Mouse (Mus musculus) lung, postnatal 0 days (tissue): ENCODE measurements around the gene Gm38431. TPM values are rescaled to one million over a fixed set of nuclear protein-coding genes. Genes with fewer than 3 reads are reported as not detected.

Experiments used
- ATAC-seq: fragments of 200-750 bp; cut with Nextera tagmentation; 2 replicates; pipeline ENCODE4 v1.8.0; 2017; ENCODE audit warnings: moderate library complexity
- DNase-seq: peaks from one replicate; pipeline ENCODE4 v3.0.0-alpha.2; 2016; ENCODE audit warnings: low spot score
- H3K27ac ChIP-seq: fragments of 300-500 bp; sonication (generic); 2 replicates; pipeline ENCODE4 v1.5.1; 2014; ENCODE audit warnings: antibody characterized with exemption, mild to moderate bottlenecking, low read length, mixed read lengths
- H3K27me3 ChIP-seq: fragments of 300-500 bp; sonication (generic); replicated peaks from 2 replicates; pipeline ENCODE4 v1.6.1; 2014; ENCODE audit warnings: low read length, mixed read lengths; ENCODE audit not compliant: insufficient read depth
- H3K36me3 ChIP-seq: fragments of 300-500 bp; sonication (generic); 2 replicates; pipeline ENCODE4 v1.6.1; 2014; ENCODE audit warnings: low read length, mixed read lengths; ENCODE audit not compliant: insufficient read depth
- H3K4me1 ChIP-seq: fragments of 300-500 bp; sonication (generic); 2 replicates; pipeline ENCODE4 v1.6.1; 2014; ENCODE audit warnings: antibody characterized with exemption, low read depth, low read length, mixed read lengths; ENCODE audit not compliant: insufficient read depth
- H3K4me2 ChIP-seq: fragments of 300-500 bp; sonication (generic); replicated peaks from 2 replicates; pipeline ENCODE4 v1.6.1; 2014; ENCODE audit warnings: low read depth, mild to moderate bottlenecking, low read length, moderate library complexity, mixed read lengths
- H3K4me3 ChIP-seq: fragments of 300-500 bp; sonication (generic); 2 replicates; pipeline ENCODE4 v1.5.1; 2014; ENCODE audit warnings: low read depth, low read length
- H3K9ac ChIP-seq: fragments of 300-500 bp; sonication (generic); replicated peaks from 2 replicates; pipeline ENCODE4 v1.6.1; 2014; ENCODE audit warnings: low read depth, mild to moderate bottlenecking
- H3K9me3 ChIP-seq: fragments of 300-500 bp; sonication (generic); 2 replicates; pipeline ENCODE4 v1.6.1; 2016; ENCODE audit warnings: low read length, mixed read lengths
- CTCF ChIP-seq: IDR thresholded peaks from 2 replicates; pipeline ENCODE4 v1.5.1; 2016; ENCODE audit warnings: antibody characterized with exemption, mild to moderate bottlenecking
- EP300 ChIP-seq: IDR thresholded peaks from 2 replicates; pipeline ENCODE4 v1.6.1; 2016; ENCODE audit warnings: antibody characterized with exemption, mild to moderate bottlenecking, control low read depth
- WGBS: fragments of 180-500 bp; shearing (Covaris S2); extraction: QIAGEN DNeasy Blood & Tissue Kit; methylation state at CpG from one replicate; pipeline ENCODE4 v1.1.7; 2014; 5-methylcytosine and 5-hydroxymethylcytosine counted together
- polyA plus RNA-seq: library from polyadenylated mRNA; unstranded; fragments of >200 nt; fragmentation: Nextera tagmentation; extraction: Ambion mirVana; gene quantifications from 2 replicates; pipeline ENCODE4 v1.2.1, GENCODE M21; 2015

Gm38431 gene
- polyA plus RNA-seq, 1 experiment from 2014 or later = 0.69 TPM

DNA sequence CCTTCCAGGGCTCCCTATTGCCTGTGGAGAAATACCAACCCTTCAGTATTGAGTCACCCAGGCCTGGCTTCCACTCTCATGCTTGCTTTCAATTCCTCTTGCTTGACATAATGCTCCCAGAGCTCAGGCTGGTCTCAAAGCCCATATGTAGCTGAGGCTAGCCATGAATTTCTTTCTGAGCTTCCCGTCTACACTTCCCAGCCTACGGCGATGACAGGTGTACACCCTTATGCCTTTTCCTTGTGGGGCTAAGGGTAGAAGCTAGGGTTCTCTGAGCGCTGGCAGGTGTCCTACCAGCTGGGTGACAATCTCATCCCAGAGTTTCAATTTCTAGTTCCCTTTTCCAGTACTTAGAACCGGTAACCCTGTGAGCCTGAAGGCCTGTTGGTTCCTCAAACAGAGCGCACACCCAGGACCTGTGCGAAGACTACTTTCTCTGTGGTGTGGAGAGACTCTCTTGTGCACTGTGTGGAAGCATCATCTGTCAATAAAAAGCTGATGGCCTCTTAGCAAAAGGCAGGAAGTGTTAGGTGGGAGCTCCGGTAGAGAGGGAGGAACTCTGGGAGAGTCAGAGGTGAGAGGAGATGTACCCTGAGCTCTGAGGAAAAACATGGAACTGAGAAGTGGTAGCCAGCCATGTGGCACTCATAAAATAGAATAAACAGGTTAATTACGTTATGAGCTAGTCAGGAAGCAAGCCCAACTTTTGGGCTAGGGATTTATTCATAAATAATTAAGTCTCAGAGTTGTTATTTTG, 33.9 kb upstream of the Gm38431 start:
- no peak overlapping the region for H3K4me2 ChIP-seq
- H3K27me3 ChIP-seq = no peaks in the 10 kb centered on the region
- H3K9me3 ChIP-seq = no peaks in the 10 kb centered on the region
- WGBS = 74% methylated on average over 9 of the region's 9 CpGs
- H3K27ac ChIP-seq = no peak overlapping the region
- peaks cover 11% of the 10 kb centered on the region; the same call in 1 of the 2 replicates for H3K36me3 ChIP-seq
- no peak overlapping the region for H3K4me3 ChIP-seq
- DNase-seq (no peak), ATAC-seq (no peak)
- H3K9ac ChIP-seq = no peak overlapping the region
- TF ChIP-seq EP300 (no peak), CTCF (no peak)
- no peaks in the 10 kb centered on the region for H3K4me1 ChIP-seq

DNA sequence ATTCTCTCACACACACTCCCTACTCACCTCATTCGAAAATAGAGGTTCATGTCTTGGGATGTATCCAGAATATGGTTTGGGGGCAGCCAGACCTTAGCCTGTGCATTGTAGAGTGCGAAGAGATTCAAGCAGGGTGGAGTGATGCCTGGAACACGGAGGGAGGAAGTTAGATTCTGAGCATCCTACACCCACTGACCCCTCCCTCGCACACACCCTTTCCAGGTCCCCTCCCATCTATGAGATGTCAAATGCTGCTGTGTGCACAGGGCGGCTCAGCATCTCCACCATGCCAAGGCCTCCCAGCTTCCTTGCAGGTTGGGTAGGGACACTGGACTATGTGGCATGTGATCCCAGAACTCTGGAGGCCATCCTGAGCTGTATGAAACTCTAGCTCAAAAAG, 33.0 kb upstream of the Gm38431 start:
- no peak for DNase-seq
- no peaks in the 10 kb centered on the region for H3K4me1 ChIP-seq
- no peaks in the 10 kb centered on the region for H3K9me3 ChIP-seq
- no peaks in the 10 kb centered on the region for H3K27me3 ChIP-seq
- no peak overlapping the region for H3K4me3 ChIP-seq
- H3K27ac ChIP-seq = no peak overlapping the region
- H3K36me3 ChIP-seq = peaks cover 11% of the 10 kb centered on the region; the same call in 1 of the 2 replicates
- H3K9ac ChIP-seq = no peak overlapping the region
- TF ChIP-seq EP300 (no peak), CTCF (no peak)
- no peak overlapping the region for H3K4me2 ChIP-seq
- ATAC-seq = no peak
- 79% methylated on average over 5 of the region's 5 CpGs for WGBS

DNA sequence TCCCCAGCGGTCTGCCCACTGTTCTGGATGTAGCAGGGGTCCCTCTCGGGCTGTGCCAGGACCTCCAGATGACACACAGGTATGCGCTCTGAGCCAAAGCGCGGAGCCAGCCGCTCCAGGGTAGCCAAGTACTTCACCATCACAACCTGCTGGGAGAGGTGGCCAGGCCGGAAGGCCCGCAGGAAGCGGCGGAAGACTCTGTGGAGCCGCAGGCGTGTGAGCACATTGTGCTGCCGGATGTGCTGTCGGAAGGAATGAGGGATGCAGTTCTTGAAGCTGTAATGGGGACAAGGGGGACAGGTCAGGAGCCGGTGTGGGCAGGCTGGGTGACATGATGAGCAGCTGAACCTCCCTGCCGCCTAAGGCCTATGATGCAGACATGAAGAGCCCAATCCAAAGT, 29.7 kb upstream of the Gm38431 start:
- DNase-seq (no peak), ATAC-seq (no peak)
- 0 out of 2 replicates have a peak, but pooled peaks cover 11% of the 10 kb centered on the region for H3K36me3 ChIP-seq
- H3K9ac ChIP-seq = no peak overlapping the region
- H3K9me3 ChIP-seq = no peaks in the 10 kb centered on the region
- no peak overlapping the region for H3K4me2 ChIP-seq
- TF ChIP-seq CTCF (no peak), EP300 (no peak)
- no peaks in the 10 kb centered on the region for H3K4me1 ChIP-seq
- 87% methylated on average over 16 of the region's 16 CpGs for WGBS
- no peak overlapping the region for H3K27ac ChIP-seq
- no peak overlapping the region for H3K4me3 ChIP-seq
- H3K27me3 ChIP-seq = no peaks in the 10 kb centered on the region

DNA sequence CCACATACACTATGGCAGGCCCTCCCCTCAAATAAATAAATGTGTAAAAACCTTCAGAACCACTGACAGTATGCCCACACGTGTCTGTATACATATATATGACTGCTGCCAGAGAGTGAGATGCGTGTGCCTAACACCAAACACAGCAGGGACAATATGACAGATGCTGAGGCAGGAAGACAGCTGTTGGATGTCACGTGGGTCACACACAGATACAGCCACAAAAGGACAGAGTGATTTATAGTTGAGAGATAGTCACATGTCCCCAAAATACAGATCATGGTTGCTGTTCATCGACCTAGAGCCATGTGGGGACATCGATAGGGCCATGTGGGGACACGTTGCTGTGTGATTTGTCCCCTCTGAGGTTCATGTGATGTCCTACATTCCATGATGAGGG, 25.3 kb upstream of the Gm38431 start:
- no peaks in the 10 kb centered on the region for H3K27me3 ChIP-seq
- H3K9ac ChIP-seq = no peak overlapping the region
- H3K4me3 ChIP-seq = no peak overlapping the region
- WGBS = 68% methylated on average over 6 of the region's 6 CpGs
- H3K4me2 ChIP-seq = no peak overlapping the region
- TF ChIP-seq EP300 = no peak
- TF ChIP-seq CTCF = no peak
- no peak overlapping the region for H3K27ac ChIP-seq
- ATAC-seq (no peak), DNase-seq (no peak)
- H3K4me1 ChIP-seq = no peaks in the 10 kb centered on the region
- peaks cover 10% of the 10 kb centered on the region for H3K36me3 ChIP-seq
- no peaks in the 10 kb centered on the region for H3K9me3 ChIP-seq

DNA sequence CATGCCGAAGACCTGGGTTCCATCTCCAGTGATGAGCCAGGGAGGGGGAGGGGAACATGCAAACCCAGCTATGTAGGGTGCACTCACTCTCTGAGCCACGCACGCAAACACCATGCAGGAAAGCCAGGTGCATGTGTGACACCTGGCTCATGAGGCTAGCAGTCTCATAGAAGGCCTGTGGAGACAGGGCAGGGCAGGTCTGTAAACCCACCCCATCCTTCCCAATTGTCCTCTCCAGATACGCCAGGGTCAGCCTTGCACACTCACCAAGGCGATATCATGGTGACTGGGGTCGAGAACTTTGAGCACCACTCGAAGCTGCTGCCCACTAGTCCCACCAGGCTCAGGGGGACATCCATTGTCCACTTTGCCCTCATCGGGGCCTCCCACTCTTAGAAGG, 23.3 kb upstream of the Gm38431 start:
- H3K4me3 ChIP-seq = no peak overlapping the region
- peaks cover 10% of the 10 kb centered on the region for H3K36me3 ChIP-seq
- H3K4me1 ChIP-seq = no peaks in the 10 kb centered on the region
- no peak overlapping the region for H3K9ac ChIP-seq
- WGBS = 87% methylated on average over 8 of the region's 8 CpGs
- ATAC-seq = no peak
- no peak overlapping the region for H3K4me2 ChIP-seq
- H3K9me3 ChIP-seq = no peaks in the 10 kb centered on the region
- no peak overlapping the region for H3K27ac ChIP-seq
- no peak for DNase-seq
- H3K27me3 ChIP-seq = no peaks in the 10 kb centered on the region
- no peak for TF ChIP-seq CTCF
- TF ChIP-seq EP300 = no peak

DNA sequence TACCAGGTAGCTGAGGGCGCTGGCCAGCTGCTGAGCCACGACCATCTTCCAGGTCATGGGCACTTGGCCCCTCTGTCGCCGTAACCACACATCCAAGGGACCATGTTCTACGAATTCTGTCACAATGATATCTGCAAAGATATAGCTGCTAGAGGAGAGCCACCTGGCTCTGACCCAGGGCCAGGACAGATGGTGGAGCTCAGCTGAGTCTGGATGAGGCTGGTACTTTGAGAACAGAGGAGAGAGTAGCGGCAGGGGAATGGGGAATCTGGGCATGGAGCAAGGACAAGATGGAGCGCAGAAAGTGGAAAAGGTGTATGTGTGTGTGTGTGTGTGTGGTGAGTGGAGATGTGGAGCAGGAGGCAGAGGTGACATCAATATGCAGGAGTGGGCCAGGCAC, 22.4 kb upstream of the Gm38431 start:
- H3K4me3 ChIP-seq = no peak overlapping the region
- 79% methylated on average over 7 of the region's 7 CpGs for WGBS
- TF ChIP-seq EP300 (no peak), CTCF (no peak)
- no peak for ATAC-seq
- H3K4me2 ChIP-seq = no peak overlapping the region
- no peaks in the 10 kb centered on the region for H3K4me1 ChIP-seq
- no peak for DNase-seq
- H3K27me3 ChIP-seq = no peaks in the 10 kb centered on the region
- H3K27ac ChIP-seq = no peak overlapping the region
- no peaks in the 10 kb centered on the region for H3K9me3 ChIP-seq
- no peak overlapping the region for H3K9ac ChIP-seq
- peaks cover 10% of the 10 kb centered on the region for H3K36me3 ChIP-seq
